Mouse (Mus musculus) liver, postnatal 0 days (tissue): ENCODE results near the gene Cdh10.

Experiments
- CTCF ChIP-seq: sonication (generic); IDR thresholded peaks from 2 replicates; pipeline ENCODE4 v1.5.1; 2016; ENCODE audit warnings: antibody characterized with exemption, low read depth
- EP300 ChIP-seq: IDR thresholded peaks from 2 replicates; pipeline ENCODE4 v1.6.1; 2016; ENCODE audit warnings: antibody characterized with exemption, low read depth, mild to moderate bottlenecking

- TF ChIP-seq CTCF = no peak
- TF ChIP-seq EP300 = no peak
Measured at GRCm38 (mm10) chr15:18993512-18993911, 174.8 kb downstream of the Cdh10 start.
